Mouse (Mus musculus) CD8-positive naive resting alpha-beta T cell, adult 2 months (primary cell): ENCODE measurements around the gene Nom1.

Experiments used
- DNase-seq, 2 experiments: peaks; one replicate each; pipeline ENCODE4 v3.0.0; 2022; ENCODE audit warnings: low read depth in 2 of 2, low spot score in 2 of 2

Gene Nom1

DNA sequence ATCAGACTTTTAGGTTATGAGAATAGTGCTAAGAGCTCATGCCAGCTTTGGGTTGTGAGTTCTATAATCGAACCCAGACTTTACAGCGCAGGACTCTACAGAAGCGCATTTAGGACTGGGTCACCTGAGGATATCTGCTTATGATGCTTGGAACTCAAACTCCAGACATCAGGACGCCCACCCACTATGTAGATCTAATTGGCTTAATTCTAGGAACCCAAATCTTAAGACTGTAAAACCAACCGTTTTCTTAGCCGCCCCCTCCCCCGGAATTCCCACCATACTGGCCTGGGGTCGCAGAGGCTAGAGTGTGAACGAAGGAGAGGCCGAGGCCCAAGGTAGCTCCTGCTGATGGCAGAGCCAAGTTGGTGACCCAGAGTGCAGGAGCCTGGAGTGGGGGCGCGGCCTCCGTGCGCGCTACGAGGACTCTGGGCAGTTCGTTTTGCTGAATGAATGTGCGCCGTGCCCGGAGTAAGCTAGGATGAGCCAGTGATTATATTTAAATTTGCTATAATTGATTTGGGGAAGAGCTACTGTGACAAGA, 36.5 kb downstream of the Nom1 start:
- no peak for DNase-seq

DNA sequence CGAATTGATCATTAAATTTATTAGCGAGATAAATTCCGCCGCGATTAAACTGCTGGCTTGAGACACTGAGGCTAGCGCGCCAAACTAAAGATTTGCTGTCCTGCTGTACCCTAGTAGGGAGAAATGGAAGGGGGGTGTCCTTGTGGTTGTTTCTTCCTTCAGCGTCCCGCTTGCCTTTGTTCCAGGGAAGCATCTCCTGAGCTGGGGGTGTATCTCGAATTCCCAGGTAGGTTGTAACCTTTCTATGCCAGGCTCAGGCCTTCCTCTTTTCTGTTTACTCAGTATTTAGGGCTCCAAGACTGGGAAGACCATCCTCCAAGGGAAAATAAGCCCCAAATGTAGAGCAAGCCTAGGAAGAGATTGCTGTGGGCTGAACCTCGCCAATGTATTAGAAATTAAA, 36.9 kb downstream of the Nom1 start:
- no peak for DNase-seq

DNA sequence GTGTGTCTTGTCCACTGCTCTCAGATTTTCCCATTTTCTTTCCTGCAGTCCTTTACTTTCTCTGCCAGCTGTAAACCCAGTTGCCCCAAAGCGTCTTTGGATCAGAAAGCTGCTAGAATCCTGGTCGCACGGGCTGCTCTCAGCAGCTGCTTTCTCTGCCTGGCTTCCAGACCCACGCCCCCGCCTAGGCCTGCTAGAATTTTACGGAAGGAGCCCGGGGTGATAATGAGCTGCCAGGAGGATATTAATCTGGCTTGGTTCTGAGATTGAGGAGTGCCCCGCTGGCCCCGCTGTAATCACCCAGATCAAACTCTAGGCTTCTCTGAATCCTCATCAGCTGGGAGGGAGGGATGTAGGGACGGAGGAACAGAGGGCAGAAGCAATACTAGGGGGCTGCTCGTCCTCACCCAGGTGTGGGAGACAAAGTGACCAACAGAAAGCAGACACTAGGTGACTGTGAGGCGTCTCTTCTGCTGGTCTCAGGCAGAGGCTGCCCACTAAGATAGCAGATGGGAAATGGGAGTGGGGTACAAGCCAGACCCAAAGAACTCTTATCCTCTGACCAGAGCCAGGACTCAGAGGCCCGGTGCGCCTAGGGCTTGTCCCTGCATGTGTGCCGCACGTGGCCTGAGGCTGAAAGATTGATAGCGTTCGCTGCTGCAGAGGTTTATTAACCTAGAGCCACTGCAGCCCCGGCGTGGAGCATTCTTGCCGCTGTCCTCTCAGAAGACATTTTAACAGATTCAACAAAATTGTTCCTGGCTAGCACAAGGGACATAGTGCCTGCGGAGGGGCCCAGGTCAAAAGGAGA, 37.6 kb downstream of the Nom1 start:
- no peak for DNase-seq

DNA sequence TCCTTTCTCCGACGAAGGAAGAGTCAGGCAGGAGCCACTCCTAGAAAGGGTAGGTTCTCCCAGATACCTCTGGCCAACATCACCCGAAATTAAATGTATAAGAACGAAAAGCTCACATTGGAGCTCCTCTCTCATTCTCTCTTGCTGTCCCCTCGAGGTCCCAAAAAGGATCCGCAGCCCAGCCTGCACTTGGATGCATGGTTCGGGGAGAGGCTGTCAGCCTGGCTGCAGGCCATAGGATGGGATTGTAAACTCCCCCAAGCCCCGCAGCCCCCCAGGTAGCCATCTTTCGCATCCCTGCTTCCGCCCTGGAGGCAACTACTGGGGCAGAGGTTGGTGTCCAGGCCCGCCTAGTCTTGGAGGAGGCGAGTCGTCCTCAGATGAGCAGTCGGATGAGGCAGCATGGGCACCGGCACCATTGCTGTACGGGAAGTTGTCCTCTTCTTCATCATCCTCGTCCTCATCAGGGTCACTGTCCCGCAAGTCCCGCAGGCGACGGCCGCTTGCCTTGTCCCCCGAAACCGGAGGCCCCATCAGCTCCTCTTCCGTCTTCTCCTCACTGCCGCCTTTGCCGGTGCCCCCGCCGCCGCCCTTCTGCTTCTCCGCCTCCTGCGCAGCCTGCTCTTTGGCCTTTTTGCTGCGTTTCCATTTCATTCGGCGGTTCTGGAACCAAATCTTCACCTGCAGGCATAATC, 39.2 kb downstream of the Nom1 start:
- no peak for DNase-seq

DNA sequence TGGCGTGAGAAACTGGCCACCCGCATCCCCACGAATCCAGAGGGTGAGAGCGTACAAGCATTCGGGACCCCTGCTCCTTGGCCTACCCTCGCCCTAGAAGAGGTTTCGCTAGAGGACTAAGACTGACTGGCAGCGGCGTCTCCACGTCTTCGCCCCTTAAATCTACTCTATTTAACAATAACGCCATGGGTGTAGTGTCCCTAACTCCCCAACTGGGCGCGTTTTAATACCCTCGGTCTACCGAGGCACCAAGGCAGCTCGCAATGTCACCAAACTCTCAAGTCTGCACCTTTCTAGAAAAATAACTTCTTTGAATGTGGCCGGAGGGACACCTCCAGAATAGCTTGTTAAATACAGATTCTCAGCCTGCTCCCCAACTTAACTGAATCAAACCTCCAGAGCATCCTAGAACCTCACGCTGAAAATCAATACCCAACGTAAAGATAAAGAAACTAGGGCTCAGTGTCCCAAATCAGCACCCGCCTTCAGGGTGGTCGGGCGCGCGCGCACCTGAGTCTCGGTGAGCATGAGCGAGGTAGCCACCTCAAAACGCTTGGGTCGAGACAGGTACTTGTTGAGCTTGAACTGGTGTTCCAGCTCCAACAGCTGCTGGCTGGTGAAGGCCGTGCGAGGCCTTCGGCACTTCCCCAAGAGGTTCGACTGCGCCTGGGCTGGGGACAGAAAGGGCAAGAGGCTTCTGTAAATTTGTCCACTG, 39.9 kb downstream of the Nom1 start:
- no peak for DNase-seq

DNA sequence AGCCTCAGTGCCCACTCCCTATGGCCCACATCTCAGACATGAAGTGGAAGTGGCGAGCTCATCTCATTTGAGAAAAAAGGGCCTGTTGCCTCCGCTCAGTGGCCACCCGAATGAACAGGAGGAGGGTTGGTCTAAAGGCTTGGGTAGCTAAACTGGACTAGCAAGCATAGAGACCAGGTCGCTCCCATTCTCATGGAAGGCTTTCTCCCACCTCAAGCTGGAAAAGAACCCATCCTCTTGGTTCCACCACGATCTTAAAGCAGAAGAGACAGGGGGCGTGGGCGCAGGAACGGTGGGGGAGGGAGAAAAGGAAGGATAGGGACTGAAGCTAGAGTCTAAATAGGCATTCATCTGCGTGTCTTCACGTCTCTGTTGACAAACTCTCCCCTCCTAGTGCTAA, 40.6 kb downstream of the Nom1 start:
- DNase-seq = no peak

DNA sequence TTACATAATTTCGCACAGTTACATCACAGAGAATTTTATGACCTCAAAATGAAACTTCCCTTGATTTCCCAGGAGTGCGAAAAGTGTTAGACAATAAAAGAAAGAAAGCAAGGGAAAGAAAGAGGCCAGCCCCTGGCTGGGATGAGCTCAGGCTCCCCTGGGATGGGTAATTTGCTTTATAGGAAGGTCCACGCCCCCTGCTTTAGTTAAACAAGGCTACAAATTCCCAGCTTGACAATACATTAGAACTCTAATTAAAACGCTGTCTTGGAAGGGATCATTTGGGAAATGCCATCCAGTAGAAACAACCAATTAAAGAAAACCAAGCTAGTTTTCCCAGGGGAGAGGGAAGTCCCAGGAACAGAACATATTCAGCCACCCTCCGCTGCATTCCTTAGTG, 41.1 kb downstream of the Nom1 start:
- DNase-seq = no peak

DNA sequence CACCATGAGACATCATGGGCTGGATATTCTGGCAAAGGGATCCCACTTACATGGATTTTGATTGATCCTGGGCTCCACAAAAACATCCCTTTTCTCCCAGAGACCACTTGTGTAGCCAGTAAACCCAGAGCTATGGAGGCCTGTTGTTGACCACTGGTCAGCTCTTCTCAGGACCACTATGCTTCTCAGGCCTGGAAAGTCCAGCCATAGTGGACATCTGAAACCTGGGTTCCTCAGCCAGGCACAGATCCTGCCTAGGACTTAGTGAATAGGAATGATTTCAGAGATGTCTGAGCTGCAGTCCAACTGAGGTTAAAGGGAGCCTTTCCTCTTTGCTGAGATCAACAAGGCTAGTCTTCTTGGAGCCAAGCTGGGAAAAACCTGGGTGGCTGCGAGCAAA, 41.6 kb downstream of the Nom1 start:
- no peak for DNase-seq

DNA sequence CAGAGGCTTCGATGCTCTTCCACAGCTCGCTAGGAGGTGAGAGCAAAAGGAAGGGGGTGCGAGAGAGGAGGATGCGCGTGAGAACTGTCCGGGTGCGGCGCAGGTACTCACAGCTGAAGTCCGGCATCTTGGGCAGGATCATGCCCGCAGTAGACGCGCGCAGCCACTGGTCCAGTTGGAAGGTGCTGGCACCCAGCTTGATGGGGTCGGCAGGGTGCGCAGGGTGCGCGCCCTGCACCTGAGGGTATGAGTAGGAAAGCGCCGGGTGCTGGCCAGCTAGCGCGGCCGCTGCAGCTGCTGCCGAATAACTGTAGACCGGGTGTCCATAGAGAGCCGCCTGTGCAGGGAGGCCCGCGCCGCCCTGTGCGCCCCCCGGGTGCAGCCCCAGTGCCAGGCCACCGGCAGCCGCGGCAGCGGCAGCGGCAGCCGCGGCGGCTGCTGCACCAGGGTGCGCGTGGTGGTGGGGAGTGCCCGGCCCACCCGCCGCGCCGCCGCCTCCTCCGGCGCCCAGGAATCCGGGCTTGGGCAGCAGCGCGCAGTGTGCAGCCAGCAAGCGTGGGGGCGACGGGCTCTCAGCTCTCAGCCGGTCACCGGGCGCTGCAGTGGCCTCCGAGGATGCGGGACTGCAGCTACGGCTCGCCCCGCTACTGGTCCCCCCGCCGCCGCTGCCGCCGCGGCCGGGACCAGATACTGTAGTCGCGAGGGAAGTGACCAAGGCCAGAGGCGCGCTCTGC, 43.2 kb downstream of the Nom1 start:
- no peak for DNase-seq

DNA sequence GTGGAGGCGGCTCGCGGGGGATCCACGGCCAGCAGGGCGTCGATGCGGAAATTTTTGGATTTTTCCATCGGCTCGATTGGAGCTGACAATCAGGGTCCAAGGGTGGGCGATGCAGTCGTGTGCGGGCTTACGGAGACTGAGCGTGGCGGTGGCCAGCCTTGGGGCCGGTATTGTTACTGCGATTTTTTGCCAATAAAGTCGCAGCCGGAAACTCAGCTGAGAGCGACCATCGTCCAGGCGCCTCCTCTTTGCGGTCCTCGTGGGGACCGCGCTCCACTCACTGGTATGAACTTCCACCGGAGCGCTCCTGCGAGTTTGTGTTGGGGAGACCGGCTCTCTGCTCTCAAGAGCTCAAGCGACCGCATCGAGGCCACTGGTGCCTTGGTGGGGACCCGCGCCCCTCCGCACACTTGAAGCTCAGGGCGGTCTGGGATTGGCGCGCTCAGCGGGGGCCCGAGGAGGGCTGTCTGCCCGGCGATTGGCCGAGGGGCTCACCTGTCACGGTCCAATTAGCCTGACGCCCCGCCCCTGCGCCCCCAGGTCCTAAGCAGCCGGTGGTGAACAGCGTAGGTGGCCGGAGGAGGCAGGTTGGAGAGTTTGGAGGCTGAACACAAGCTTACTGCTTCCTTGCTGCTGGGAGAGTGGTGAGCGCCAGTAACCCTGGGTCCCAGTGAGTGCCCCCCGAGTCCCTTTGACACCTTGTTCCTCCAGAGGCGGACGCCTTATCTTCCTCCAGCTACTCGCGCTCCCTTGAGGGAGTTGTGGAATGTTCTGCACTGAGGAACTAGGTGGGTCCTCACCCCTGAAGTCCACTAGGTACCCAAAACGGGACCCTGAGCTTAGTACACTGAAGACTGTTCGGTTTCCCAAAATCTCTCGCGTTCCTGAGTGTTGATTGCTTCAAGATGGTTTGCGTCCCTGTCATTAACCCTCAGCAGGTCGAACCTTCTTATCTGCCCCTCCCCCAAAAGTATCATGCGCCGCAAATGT, 44.0 kb downstream of the Nom1 start, which contains the start of gene Mnx1:
Gene Mnx1, minus strand, starts transcription at position 263 of the 990 bp plus-strand sequence.
- no peak for DNase-seq

DNA sequence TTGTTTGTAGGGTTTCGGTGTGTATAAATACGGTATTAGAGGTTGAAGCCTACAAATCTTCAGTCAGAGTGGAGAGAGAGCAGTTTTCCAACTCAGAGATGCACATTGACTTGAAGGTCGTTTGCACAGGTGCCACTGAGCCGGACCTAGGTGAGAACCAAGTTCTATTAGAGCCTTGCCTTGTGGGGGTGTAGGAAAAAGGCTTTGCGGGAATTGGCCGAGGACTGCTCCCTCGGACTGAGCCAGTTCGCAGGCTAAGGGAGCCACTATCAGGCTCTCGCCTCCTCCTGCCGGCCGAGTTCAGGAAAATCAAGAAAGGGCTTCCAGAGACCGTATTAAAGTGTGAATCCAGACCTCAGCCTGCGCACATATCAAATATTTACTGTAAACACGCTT, 44.7 kb downstream of the Nom1 start:
- no peak for DNase-seq

DNA sequence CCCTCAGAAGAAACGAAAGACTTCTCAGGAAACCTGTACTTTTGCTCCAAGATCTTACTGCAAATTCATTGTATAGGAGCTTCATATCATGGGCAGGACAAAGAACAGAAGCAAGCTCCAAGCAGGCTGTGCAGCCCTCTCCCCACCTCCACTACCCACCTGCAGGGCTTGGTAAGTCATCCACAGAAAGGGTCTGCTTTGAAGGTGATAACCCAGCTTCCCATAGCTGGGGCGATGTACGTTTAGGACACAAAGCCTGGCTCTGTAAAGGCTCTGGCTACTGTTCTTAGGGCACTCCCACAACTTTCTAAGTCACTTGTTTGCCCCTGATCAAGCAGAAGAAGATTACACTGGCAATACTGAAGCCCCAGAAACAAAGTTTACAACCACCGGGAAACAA, 49.3 kb downstream of the Nom1 start:
- no peak for DNase-seq

DNA sequence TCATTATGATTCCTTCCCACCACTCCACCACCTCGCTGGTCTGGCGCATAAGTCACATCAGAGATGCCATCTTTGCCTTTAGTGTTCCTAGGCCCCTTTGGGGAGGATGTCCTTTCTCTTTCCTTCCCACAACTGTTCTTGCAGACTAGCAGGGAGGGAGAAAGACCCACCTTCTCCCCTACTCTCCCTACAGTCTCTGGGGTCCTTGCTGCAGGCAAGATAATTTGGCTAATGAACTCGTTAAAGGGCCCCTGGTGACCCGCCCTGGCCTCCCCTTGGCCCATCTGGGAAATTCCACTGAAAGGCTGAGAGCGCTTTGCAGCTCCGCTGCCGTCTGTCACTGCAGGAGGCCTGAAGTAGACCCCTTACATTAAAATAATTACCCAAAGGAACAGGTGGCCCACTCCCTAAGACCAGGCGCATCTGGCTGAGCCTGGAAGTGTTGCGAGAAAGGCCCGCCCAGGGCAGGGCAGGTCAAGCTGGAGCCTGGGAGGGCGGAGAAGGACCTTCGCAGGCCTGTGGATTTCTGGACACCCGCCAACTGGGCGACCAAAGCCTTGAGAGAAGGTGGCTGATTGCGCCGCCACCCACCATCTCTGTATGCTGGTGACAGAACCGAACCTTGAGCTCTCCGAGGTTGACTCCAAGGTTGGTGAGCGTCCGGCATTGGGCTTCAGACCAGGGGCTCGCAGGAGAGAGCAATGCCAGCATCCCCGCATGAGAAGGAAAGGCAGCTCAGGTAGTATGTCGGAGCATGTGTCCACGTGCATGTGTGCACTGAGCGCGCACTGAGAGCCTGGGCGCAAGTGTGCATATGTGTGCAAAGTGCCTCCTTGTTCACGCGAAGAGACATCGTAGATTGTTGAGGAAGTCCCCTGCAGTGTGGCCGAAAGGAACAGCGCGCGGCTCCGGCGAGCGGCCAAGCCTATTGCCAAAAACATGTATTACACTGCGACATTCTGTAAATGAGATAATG, 50.8 kb downstream of the Nom1 start:
- no peak for DNase-seq

DNA sequence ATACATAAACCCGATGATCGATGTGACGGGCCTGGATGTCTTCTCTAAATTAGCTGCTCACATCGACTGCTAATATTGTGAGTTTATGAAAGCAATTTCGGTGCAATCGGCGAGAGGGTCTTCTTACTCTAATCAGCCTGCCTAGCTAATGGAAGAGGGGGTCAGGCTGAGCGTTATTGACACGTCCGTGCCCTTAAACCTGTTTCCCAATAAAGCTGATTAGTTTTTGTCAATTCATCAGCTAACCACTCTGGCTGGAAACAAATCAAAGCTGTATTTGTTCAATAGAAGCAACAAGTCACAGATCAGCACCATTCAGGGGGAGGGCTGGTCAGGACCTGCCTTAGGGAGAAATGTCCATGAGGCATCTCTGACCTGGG, 51.5 kb downstream of the Nom1 start:
- no peak for DNase-seq

DNA sequence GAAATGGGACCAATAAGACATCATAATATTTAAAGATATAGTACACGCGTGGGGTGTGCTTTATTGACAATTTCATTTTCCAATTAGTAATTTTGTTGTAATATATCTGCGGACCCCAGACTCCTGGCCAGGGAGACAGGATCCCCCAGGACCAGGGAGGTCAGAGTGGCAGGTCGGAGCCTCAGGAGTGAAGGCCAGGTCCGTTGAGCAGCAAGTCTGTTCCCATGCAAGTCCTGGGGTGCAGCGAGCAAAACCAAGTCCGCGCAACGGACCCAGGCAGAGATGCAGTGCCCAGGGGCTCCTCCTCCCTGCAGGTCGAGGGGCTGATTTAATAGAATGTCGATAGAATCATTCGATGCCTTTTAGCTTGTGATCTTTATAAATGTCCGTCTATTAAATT, 52.9 kb downstream of the Nom1 start:
- no peak for DNase-seq

DNA sequence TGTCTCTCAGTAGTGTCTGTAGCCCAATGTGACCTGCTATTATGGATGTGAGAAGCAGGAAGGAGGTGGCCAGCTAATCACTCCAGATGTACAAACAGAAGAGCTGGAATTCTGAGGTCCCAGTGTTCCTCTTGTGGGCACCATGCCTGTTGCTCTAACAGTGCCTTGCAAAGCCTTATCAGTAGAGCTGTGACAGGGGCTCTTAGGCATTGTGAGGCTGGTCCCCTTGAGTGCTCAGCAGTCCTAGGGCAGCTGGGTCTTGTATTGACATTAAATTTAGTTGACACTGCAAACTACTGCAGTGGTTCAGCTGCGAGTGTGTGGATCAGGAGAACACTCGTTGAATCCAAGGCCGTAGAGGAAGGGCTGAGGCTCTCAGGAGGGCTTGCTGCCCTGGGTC, 72.5 kb downstream of the Nom1 start:
- DNase-seq = no peak
